Mouse (Mus musculus) liver, adult (tissue): ENCODE measurements at regions not wholly inside any gene's neighbourhood (a gene's known extent, or its start where the extent isn't known, plus 50 kb on each side); places are given as distances from the start of the nearest gene placed in this dataset.

Source experiments
- GATA4 ChIP-seq: IDR thresholded peaks from 2 replicates; pipeline ENCODE4 v1.6.1; 2014; ENCODE audit warnings: mild to moderate bottlenecking, low read length; ENCODE audit not compliant: insufficient replicate concordance

DNA sequence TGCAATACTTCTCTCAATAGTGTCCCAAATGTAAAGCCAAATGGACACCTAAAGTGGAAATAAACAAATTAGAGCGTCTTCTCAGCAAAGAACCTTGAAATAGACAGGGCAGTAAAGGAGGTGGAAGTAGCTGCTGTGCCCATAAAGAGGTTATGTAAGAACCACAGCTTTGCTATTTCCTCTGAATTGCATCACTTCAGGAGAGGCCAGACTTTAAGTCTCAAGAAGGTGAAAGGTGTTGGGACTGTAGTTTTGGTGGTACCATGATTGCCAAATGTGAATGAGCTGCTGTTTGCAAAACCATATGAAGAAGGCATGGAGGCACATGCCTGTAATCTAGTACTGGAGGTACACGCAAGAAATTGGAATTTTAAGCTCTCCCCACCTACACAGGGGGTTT lies 670.3 kb downstream of the Trib2 start:
- no peak for TF ChIP-seq GATA4

DNA sequence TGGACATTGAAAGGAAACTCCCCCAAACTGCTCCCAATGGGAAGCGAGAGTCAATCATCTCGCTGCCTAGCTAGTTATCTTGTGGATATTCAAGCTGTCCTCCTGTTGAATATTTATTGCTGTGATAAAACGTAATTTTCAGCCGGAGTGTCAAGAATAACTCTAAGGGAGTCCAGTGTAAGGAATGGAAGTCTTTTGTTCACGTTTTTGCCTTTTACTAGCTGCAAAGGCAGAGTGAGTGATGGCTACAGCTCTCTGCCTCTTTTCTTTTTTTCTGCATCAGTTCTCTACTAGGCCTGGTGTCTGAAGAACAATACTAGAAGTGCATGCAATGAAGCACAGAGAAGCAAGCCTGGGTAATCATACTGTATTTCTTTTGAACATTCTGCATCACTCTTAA lies 679.7 kb downstream of the Trib2 start:
- no peak for TF ChIP-seq GATA4

GRCm38 (mm10) chr12:15124179-15124578 lies 692.5 kb downstream of the Trib2 start:
- no peak for TF ChIP-seq GATA4

DNA sequence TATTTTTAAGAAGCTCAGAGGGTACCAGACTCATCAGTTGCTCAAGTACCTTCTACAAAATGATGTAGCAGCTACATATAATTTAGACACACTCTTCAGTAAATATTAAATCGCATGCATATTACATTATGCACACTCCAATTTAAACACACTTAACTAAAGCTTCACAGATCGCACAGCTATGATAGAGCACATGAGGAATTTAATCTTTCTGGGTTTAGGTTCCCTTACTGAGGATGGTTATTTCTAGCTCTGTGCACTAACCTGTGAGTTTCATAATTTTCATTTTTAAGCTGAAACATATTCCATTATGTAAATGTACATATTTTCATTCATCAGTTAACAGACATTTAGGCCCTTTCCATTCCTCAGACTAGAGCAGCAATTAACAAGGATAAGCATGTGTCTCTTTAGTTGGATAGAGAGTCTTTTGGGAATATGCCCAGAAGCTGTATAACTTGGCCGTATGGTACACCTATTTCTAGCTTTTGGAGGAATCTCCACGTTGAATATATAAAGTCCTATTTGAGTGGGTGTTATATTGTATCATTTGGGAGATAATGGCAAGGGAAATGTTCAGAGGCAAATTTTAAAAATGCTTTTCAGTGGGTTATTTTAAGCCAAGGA lies 694.0 kb downstream of the Trib2 start:
- no peak for TF ChIP-seq GATA4

DNA sequence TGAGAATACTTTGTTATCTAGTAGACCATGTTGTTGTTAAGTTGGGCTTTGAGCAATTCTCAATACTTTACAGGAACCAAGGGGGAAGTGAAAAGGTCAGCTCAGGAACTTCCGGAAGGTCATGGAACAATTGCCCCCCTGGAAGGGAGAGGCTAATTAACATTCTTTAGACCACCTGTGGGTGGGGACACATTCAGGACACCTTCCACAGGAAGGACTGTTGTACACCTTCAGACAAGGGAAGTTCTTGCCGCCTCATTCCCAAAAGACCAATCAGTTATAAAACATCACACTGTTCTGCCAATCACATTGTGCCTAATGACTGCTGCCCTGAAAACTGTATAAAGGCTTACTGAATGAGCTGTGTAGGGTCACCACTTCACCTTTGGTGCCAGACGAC lies 701.2 kb downstream of the Trib2 start:
- TF ChIP-seq GATA4, result no peak

- no peak for TF ChIP-seq GATA4
These were observed 701.9 kb downstream of the Trib2 start for GRCm38 (mm10) chr12:15114793-15115192.

- no peak for TF ChIP-seq GATA4
These were observed 705.7 kb downstream of the Trib2 start for GRCm38 (mm10) chr12:15111049-15111448.

DNA sequence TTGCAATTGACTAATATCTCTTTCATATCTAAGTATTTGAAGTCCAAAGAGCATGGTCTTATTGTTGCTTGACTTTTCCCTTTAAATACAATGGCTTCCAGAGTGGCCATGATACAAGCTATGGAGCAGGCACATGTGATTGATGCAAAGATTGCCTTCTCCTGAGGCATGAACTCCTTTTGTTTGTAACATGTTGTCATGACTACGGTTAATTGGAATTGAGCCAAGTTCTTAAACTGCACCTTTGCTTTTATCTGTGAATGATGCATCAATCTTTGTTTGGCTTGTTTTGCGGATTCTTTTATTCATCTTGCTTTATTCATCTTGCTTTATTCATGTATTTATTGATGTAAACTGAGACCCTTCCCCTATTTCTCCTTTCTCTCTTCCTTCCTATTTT lies 711.8 kb downstream of the Trib2 start:
- no peak for TF ChIP-seq GATA4

- no peak for TF ChIP-seq GATA4
These were observed 738.1 kb downstream of the Trib2 start for GRCm38 (mm10) chr12:15078615-15079014.

- TF ChIP-seq GATA4, result no peak
These were observed 752.4 kb downstream of the Trib2 start for GRCm38 (mm10) chr12:15064351-15064750.

- no peak for TF ChIP-seq GATA4
These were observed 765.3 kb downstream of the Trib2 start for GRCm38 (mm10) chr12:15051387-15051786.

DNA sequence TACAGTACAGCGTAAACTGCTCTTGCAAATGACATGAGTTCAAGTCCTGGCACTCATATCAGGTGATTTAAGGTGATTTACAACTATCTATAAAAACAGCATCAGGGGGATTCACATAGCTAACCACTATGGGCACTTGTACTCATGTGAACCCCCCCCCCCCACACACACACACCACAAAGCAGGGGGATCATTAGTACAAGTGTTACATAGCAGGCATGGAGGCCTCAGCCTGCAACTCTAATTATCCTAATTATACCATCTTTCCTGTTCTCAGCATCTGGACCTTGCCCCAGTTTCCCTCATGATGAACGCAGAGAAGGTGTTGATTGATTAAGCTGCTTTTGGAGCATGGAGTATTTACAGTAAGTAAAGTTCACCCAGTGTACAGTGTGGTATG lies 773.5 kb downstream of the Trib2 start:
- TF ChIP-seq GATA4, result no peak

GRCm38 (mm10) chr12:15011091-15011490 lies 805.6 kb downstream of the Trib2 start:
- no peak for TF ChIP-seq GATA4
